Mouse (Mus musculus) brown adipose tissue, adult 24 weeks (tissue): ENCODE results near the gene Vmp1. TPM values are rescaled to one million over a fixed set of nuclear protein-coding genes. Genes with fewer than 3 reads are reported as not detected.

Experiments
- H3K27ac ChIP-seq: fragments of 200-500 bp; replicated peaks from 2 replicates; pipeline ENCODE4 v1.5.1; 2012; ENCODE audit warnings: low read depth, mild to moderate bottlenecking, low read length
- H3K4me1 ChIP-seq: fragments of 200-500 bp; 2 replicates; pipeline ENCODE4 v1.6.1; 2012; ENCODE audit warnings: low read length, mixed read lengths; ENCODE audit not compliant: control insufficient read depth, insufficient read depth, insufficient read length
- H3K4me3 ChIP-seq: fragments of 200-500 bp; 2 replicates; pipeline ENCODE4 v1.5.1; 2012; ENCODE audit warnings: low read depth, mild to moderate bottlenecking, low read length, moderate library complexity; ENCODE audit not compliant: insufficient read depth
- polyA plus RNA-seq: library from polyadenylated mRNA; stranded (reverse); fragments of >200 nt; gene quantifications from 2 replicates; pipeline ENCODE4 v1.2.4, GENCODE M21; 2012; ENCODE audit not compliant: missing spikeins, insufficient read depth, insufficient read length

Gene Vmp1
- polyA plus RNA-seq, 1 experiment, result 62.6 TPM

GRCm38 (mm10) chr11:86604732-86605520, 78.7 kb downstream of the Vmp1 start:
- Histone ChIP-seq H3K27ac (no peak overlapping the region), H3K4me1 (peaks cover 3% of the 10 kb centered on the region), H3K4me3 (no peak overlapping the region)

GRCm38 (mm10) chr11:86604289-86604688, 79.3 kb downstream of the Vmp1 start:
- H3K4me3 ChIP-seq, result no peak overlapping the region
- H3K4me1 ChIP-seq, result peaks cover 3% of the 10 kb centered on the region
- peak overlapping the region; percentile 86 for H3K27ac ChIP-seq

GRCm38 (mm10) chr11:86603719-86604118, 79.9 kb downstream of the Vmp1 start:
- Histone ChIP-seq H3K4me1 (peaks cover 3% of the 10 kb centered on the region), H3K27ac (peak overlapping the region; percentile 86), H3K4me3 (no peak overlapping the region)

GRCm38 (mm10) chr11:86602116-86602515, 81.5 kb downstream of the Vmp1 start:
- no peak overlapping the region for H3K27ac ChIP-seq

GRCm38 (mm10) chr11:86600209-86600557, 83.5 kb downstream of the Vmp1 start:
- H3K27ac ChIP-seq, result no peak overlapping the region
- no peak overlapping the region for H3K4me3 ChIP-seq
- H3K4me1 ChIP-seq, result peaks cover 3% of the 10 kb centered on the region

More at GRCm38 (mm10) chr11:86602116-86602515, 81.5 kb downstream of the Vmp1 start:
- Histone ChIP-seq H3K4me3 (no peak overlapping the region), H3K4me1 (peaks cover 3% of the 10 kb centered on the region)

- Histone ChIP-seq H3K4me1 (peaks cover 3% of the 10 kb centered on the region), H3K27ac (no peak overlapping the region), H3K4me3 (no peak overlapping the region)
Measured at GRCm38 (mm10) chr11:86599378-86600208, 84.0 kb downstream of the Vmp1 start.

- Histone ChIP-seq H3K4me3 (no peak overlapping the region), H3K4me1 (peaks cover 5% of the 10 kb centered on the region), H3K27ac (no peak overlapping the region)
Measured at GRCm38 (mm10) chr11:86598572-86598971, 85.1 kb downstream of the Vmp1 start.

- Histone ChIP-seq H3K4me1 (peaks cover 5% of the 10 kb centered on the region), H3K4me3 (no peak overlapping the region), H3K27ac (no peak overlapping the region)
Measured at GRCm38 (mm10) chr11:86598154-86598553, 85.5 kb downstream of the Vmp1 start.

- Histone ChIP-seq H3K27ac (no peak overlapping the region), H3K4me3 (no peak overlapping the region), H3K4me1 (peaks cover 5% of the 10 kb centered on the region)
Measured at GRCm38 (mm10) chr11:86596976-86597375, 86.7 kb downstream of the Vmp1 start.

- peak overlapping the region; percentile 47 for H3K27ac ChIP-seq
- H3K4me3 ChIP-seq, result no peak overlapping the region
- H3K4me1 ChIP-seq, result peaks cover 5% of the 10 kb centered on the region
Measured at GRCm38 (mm10) chr11:86596187-86596960, 87.3 kb downstream of the Vmp1 start.

GRCm38 (mm10) chr11:86595366-86595765, 88.3 kb downstream of the Vmp1 start:
- Histone ChIP-seq H3K4me3 (no peak overlapping the region), H3K4me1 (peaks cover 5% of the 10 kb centered on the region), H3K27ac (no peak overlapping the region)

GRCm38 (mm10) chr11:86594188-86594876, 89.3 kb downstream of the Vmp1 start:
- Histone ChIP-seq H3K4me3 (no peak overlapping the region), H3K4me1 (peaks cover 5% of the 10 kb centered on the region), H3K27ac (0 out of 2 replicates have a peak overlapping the region, but pooled peaks have one; percentile 33)

GRCm38 (mm10) chr11:86593443-86593842, 90.2 kb downstream of the Vmp1 start:
- no peak overlapping the region for H3K4me3 ChIP-seq
- peaks cover 5% of the 10 kb centered on the region for H3K4me1 ChIP-seq
- peak overlapping the region; percentile 51; the same call in 1 of the 2 replicates for H3K27ac ChIP-seq

GRCm38 (mm10) chr11:86592993-86593392, 90.6 kb downstream of the Vmp1 start:
- Histone ChIP-seq H3K27ac (peak overlapping the region; percentile 51; the same call in 1 of the 2 replicates), H3K4me3 (no peak overlapping the region), H3K4me1 (peaks cover 5% of the 10 kb centered on the region)
